ENCODE assay signal across 8 mouse cellular contexts in the genomic region with DNA sequence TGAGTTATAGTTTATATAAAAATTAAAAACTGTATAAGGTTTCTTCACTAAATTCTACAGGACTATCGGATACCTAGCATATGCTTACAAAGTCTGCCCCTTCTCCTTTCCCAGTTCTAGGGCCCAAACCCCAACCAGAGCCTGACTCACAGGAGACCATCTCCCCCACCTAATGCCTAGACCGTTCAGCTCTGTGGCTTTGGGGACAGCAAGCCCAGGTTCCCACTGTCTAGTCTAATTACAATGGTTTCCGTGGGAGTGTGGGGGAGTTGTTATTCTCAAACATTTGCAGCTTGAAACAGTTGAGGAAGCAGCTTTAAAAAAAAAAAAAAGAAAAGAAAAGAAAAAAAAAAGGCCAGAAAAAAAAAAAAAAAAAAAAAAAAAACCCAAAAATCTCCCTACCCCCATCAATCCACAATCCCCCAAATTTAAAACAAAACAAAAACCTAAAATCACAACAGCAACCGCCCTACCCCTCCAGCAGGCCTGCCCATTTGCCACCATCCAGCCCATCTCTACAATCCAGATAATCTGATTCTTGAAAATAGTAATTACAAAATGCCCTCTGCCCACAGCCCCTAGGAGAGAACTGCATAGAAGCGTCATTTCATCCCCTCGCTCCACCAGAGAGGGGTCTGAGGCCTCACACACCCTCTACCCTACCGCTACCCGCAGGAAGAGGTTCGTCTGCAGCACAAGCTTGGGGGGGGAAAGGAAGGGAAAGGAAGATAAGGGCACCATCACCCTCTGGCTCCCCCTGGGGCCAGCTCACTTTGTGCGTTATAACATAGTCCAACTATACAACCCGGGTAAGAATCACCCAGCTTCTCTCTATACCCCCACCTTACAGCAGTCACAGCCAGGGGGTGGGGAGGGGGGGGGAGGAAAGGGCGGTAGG. TPM values are rescaled to one million over a fixed set of nuclear protein-coding genes. Genes with fewer than 3 reads are reported as not detected.
DNase-seq lines count a peak whose midpoint lies in the region; ATAC-seq lines count a peak whose summit lies in the region.

No protein-coding gene starts in this region.

- no peak overlapping the region for H3K4me2 ChIP-seq in midbrain, embryonic 16.5 days (ENCODE audit: low read length)
- peak overlapping the region; percentile 63 for H3K4me2 ChIP-seq in limb, embryonic 12.5 days
- H3K4me2 ChIP-seq in neural tube, embryonic 13.5 days = peak overlapping the region; percentile 73

- H3K27ac ChIP-seq in midbrain, embryonic 10.5 days (replicated peaks) = no peak overlapping the region
- H3K27ac ChIP-seq in midbrain, embryonic 16.5 days (ENCODE audit: low read length) = no peak overlapping the region
- no peak overlapping the region for H3K27ac ChIP-seq in embryonic facial prominence, embryonic 10.5 days (replicated peaks)
- peak overlapping the region; percentile 92 for H3K27ac ChIP-seq in limb, embryonic 12.5 days
- H3K27ac ChIP-seq in neural tube, embryonic 13.5 days (replicated peaks) = peak overlapping the region; percentile 91; the same call in 1 of the 2 replicates

- no peak for DNase-seq in midbrain, embryonic 10.5 days (ENCODE audit: low spot score)
- no peak for DNase-seq in embryonic facial prominence, embryonic 10.5 days (ENCODE audit: low spot score)
- DNase-seq in layer of hippocampus, adult 9-11 months = no peak
- DNase-seq in cerebellum, postnatal 10 days = no peak
- no peak for DNase-seq in layer of hippocampus, postnatal 14 days (ENCODE audit: low spot score in 2 of 2)

- H3K4me1 ChIP-seq in midbrain, embryonic 10.5 days = peaks cover 34% of the 10 kb centered on the region
- peaks cover 16% of the 10 kb centered on the region for H3K4me1 ChIP-seq in midbrain, embryonic 16.5 days (ENCODE audit: control insufficient read depth, insufficient read depth, low read length)
- H3K4me1 ChIP-seq in embryonic facial prominence, embryonic 10.5 days = peaks cover 24% of the 10 kb centered on the region
- peaks cover 10% of the 10 kb centered on the region for H3K4me1 ChIP-seq in limb, embryonic 12.5 days (replicated peaks)
- H3K4me1 ChIP-seq in neural tube, embryonic 13.5 days (replicated peaks) = peaks cover 21% of the 10 kb centered on the region

- peaks cover 59% of the 10 kb centered on the region for H3K36me3 ChIP-seq in midbrain, embryonic 10.5 days
- peaks cover 39% of the 10 kb centered on the region for H3K36me3 ChIP-seq in midbrain, embryonic 16.5 days (ENCODE audit: control insufficient read depth, insufficient read depth, low read length)
- H3K36me3 ChIP-seq in embryonic facial prominence, embryonic 10.5 days (replicated peaks) = peaks cover 60% of the 10 kb centered on the region
- H3K36me3 ChIP-seq in limb, embryonic 12.5 days = peaks cover 58% of the 10 kb centered on the region
- H3K36me3 ChIP-seq in neural tube, embryonic 13.5 days = peaks cover 48% of the 10 kb centered on the region

- H3K27me3 ChIP-seq in midbrain, embryonic 10.5 days (ENCODE audit: low read depth, poor library complexity, severe bottlenecking) = no peaks in the 10 kb centered on the region
- H3K27me3 ChIP-seq in midbrain, embryonic 16.5 days (ENCODE audit: control insufficient read depth, insufficient read depth, low read depth, low read length) = no peaks in the 10 kb centered on the region
- H3K27me3 ChIP-seq in embryonic facial prominence, embryonic 10.5 days (replicated peaks; ENCODE audit: low read depth, poor library complexity, severe bottlenecking) = no peaks in the 10 kb centered on the region
- no peaks in the 10 kb centered on the region for H3K27me3 ChIP-seq in limb, embryonic 12.5 days
- no peaks in the 10 kb centered on the region for H3K27me3 ChIP-seq in neural tube, embryonic 13.5 days

- 68% methylated on average over 12 of the region's 12 CpGs for WGBS in midbrain, embryonic 10.5 days
- WGBS in midbrain, embryonic 16.5 days = 56% methylated on average over 12 of the region's 12 CpGs
- WGBS in embryonic facial prominence, embryonic 10.5 days = 69% methylated on average over 12 of the region's 12 CpGs
- 62% methylated on average over 12 of the region's 12 CpGs for WGBS in limb, embryonic 12.5 days
- 60% methylated on average over 12 of the region's 12 CpGs for WGBS in neural tube, embryonic 13.5 days

- H3K4me3 ChIP-seq in midbrain, embryonic 10.5 days = peak overlapping the region; percentile 80; the same call in 1 of the 2 replicates
- H3K4me3 ChIP-seq in midbrain, embryonic 16.5 days (ENCODE audit: low read depth, low read length) = no peak overlapping the region
- peak overlapping the region; percentile 87 for H3K4me3 ChIP-seq in embryonic facial prominence, embryonic 10.5 days
- H3K4me3 ChIP-seq in limb, embryonic 12.5 days (replicated peaks) = 0 out of 2 replicates have a peak overlapping the region, but pooled peaks have one; percentile 70
- no peak overlapping the region; the same call in 1 of the 2 replicates for H3K4me3 ChIP-seq in neural tube, embryonic 13.5 days

- ATAC-seq in midbrain, embryonic 16.5 days = no peak
- ATAC-seq in limb, embryonic 12.5 days (ENCODE audit: insufficient number of reproducible peaks, insufficient read depth, low FRiP score, low TSS enrichment, low read depth) = no peak
- ATAC-seq in neural tube, embryonic 13.5 days (ENCODE audit: low read depth) = no peak

- H3K9me3 ChIP-seq in midbrain, embryonic 10.5 days (replicated peaks) = no peaks in the 10 kb centered on the region
- H3K9me3 ChIP-seq in midbrain, embryonic 16.5 days (replicated peaks; ENCODE audit: control insufficient read depth, low read length, poor library complexity, severe bottlenecking) = no peaks in the 10 kb centered on the region
- no peaks in the 10 kb centered on the region for H3K9me3 ChIP-seq in embryonic facial prominence, embryonic 10.5 days
- no peaks in the 10 kb centered on the region for H3K9me3 ChIP-seq in limb, embryonic 12.5 days
- H3K9me3 ChIP-seq in neural tube, embryonic 13.5 days = no peaks in the 10 kb centered on the region

- no peak overlapping the region for H3K9ac ChIP-seq in midbrain, embryonic 16.5 days (ENCODE audit: low read depth, low read length)
- H3K9ac ChIP-seq in limb, embryonic 12.5 days (replicated peaks) = no peak overlapping the region
- H3K9ac ChIP-seq in neural tube, embryonic 13.5 days = no peak overlapping the region

RNA-seq across cellular contexts. Expression of gene Prkag1, which starts 1.1 kb away (rescaled TPM):
- 90.4 and 94.9 TPM in 2 replicates for polyA plus RNA-seq in midbrain, embryonic 10.5 days (2016; fragmentation: Nextera tagmentation; extraction: Ambion mirVana)
- polyA plus RNA-seq in midbrain, embryonic 16.5 days (2015; fragmentation: Nextera tagmentation; extraction: Ambion mirVana) = 72.9 and 73.1 TPM in 2 replicates
- polyA plus RNA-seq in embryonic facial prominence, embryonic 10.5 days (2016; fragmentation: Nextera tagmentation; extraction: Ambion mirVana) = 83.5 and 85.3 TPM in 2 replicates
- 81.4 and 88.4 TPM in 2 replicates for polyA plus RNA-seq in limb, embryonic 12.5 days (2016; fragmentation: Nextera tagmentation; extraction: Ambion mirVana)
- 71.8 and 79.4 TPM in 2 replicates for polyA plus RNA-seq in neural tube, embryonic 13.5 days (2015; fragmentation: Nextera tagmentation; extraction: Ambion mirVana)
- total RNA-seq in layer of hippocampus, postnatal 14 days (2021) = 10 to 100 TPM; 44.5 to 46.2 TPM

RNA-seq across cellular contexts. Expression of gene Ddn, which starts 23.1 kb away (rescaled TPM):
- 0.54 and 0.82 TPM in 2 replicates for polyA plus RNA-seq in midbrain, embryonic 10.5 days (2016; fragmentation: Nextera tagmentation; extraction: Ambion mirVana)
- 0.35 and 0.42 TPM in 2 replicates for polyA plus RNA-seq in midbrain, embryonic 16.5 days (2015; fragmentation: Nextera tagmentation; extraction: Ambion mirVana)
- not detected in 2 replicates for polyA plus RNA-seq in embryonic facial prominence, embryonic 10.5 days (2016; fragmentation: Nextera tagmentation; extraction: Ambion mirVana)
- 0.23 TPM in 1 of 2 replicates, not detected in the other for polyA plus RNA-seq in limb, embryonic 12.5 days (2016; fragmentation: Nextera tagmentation; extraction: Ambion mirVana)
- 0.50 TPM in 2 replicates for polyA plus RNA-seq in neural tube, embryonic 13.5 days (2015; fragmentation: Nextera tagmentation; extraction: Ambion mirVana)
- total RNA-seq in layer of hippocampus, postnatal 14 days (2021) = 100 to 1,000 TPM; 747 to 793 TPM

RNA-seq across cellular contexts. Expression of gene Kmt2d, which starts 38.6 kb away (rescaled TPM):
- 9.1 and 10.1 TPM in 2 replicates for polyA plus RNA-seq in midbrain, embryonic 10.5 days (2016; fragmentation: Nextera tagmentation; extraction: Ambion mirVana)
- polyA plus RNA-seq in midbrain, embryonic 16.5 days (2015; fragmentation: Nextera tagmentation; extraction: Ambion mirVana) = 10.1 and 11.8 TPM in 2 replicates
- 12.1 and 12.7 TPM in 2 replicates for polyA plus RNA-seq in embryonic facial prominence, embryonic 10.5 days (2016; fragmentation: Nextera tagmentation; extraction: Ambion mirVana)
- 13.0 and 14.4 TPM in 2 replicates for polyA plus RNA-seq in limb, embryonic 12.5 days (2016; fragmentation: Nextera tagmentation; extraction: Ambion mirVana)
- polyA plus RNA-seq in neural tube, embryonic 13.5 days (2015; fragmentation: Nextera tagmentation; extraction: Ambion mirVana) = 9.7 and 10.8 TPM in 2 replicates
- total RNA-seq in layer of hippocampus, postnatal 14 days (2021) = 10 to 100 TPM; 71.7 to 83.1 TPM

RNA-seq across cellular contexts. Expression of gene Wnt1, which starts 42.8 kb away (rescaled TPM):
- 22.0 and 24.0 TPM in 2 replicates for polyA plus RNA-seq in midbrain, embryonic 10.5 days (2016; fragmentation: Nextera tagmentation; extraction: Ambion mirVana)
- 1.2 and 1.3 TPM in 2 replicates for polyA plus RNA-seq in midbrain, embryonic 16.5 days (2015; fragmentation: Nextera tagmentation; extraction: Ambion mirVana)
- polyA plus RNA-seq in embryonic facial prominence, embryonic 10.5 days (2016; fragmentation: Nextera tagmentation; extraction: Ambion mirVana) = 1.0 and 1.5 TPM in 2 replicates
- not detected in 2 replicates for polyA plus RNA-seq in limb, embryonic 12.5 days (2016; fragmentation: Nextera tagmentation; extraction: Ambion mirVana)
- polyA plus RNA-seq in neural tube, embryonic 13.5 days (2015; fragmentation: Nextera tagmentation; extraction: Ambion mirVana) = 3.6 and 3.9 TPM in 2 replicates
- total RNA-seq in layer of hippocampus, postnatal 14 days (2021) = not detected

RNA-seq across cellular contexts. Expression of gene Wnt10b, which starts 54.5 kb away (rescaled TPM):
- polyA plus RNA-seq in midbrain, embryonic 10.5 days (2016; fragmentation: Nextera tagmentation; extraction: Ambion mirVana) = 0.14 and 0.24 TPM in 2 replicates
- polyA plus RNA-seq in midbrain, embryonic 16.5 days (2015; fragmentation: Nextera tagmentation; extraction: Ambion mirVana) = not detected in 2 replicates
- polyA plus RNA-seq in embryonic facial prominence, embryonic 10.5 days (2016; fragmentation: Nextera tagmentation; extraction: Ambion mirVana) = 0.34 and 0.40 TPM in 2 replicates
- polyA plus RNA-seq in limb, embryonic 12.5 days (2016; fragmentation: Nextera tagmentation; extraction: Ambion mirVana) = 1.5 and 1.7 TPM in 2 replicates
- not detected in 2 replicates for polyA plus RNA-seq in neural tube, embryonic 13.5 days (2015; fragmentation: Nextera tagmentation; extraction: Ambion mirVana)
- total RNA-seq in layer of hippocampus, postnatal 14 days (2021) = under 1 TPM; 0.41 to 0.48 TPM

Comparison
In these comparisons a context has a peak if more than half of its experiments do, and no peak if none do; other contexts are left out.
1. H3K4me3 ChIP-seq: peak in midbrain, embryonic 10.5 days (single experiment), embryonic facial prominence, embryonic 10.5 days (single experiment) and limb, embryonic 12.5 days (single experiment); none in midbrain, embryonic 16.5 days (single experiment) and neural tube, embryonic 13.5 days (single experiment).
2. H3K27ac ChIP-seq: peak in limb, embryonic 12.5 days (single experiment) and neural tube, embryonic 13.5 days (single experiment); none in midbrain, embryonic 10.5 days (single experiment), midbrain, embryonic 16.5 days (single experiment) and embryonic facial prominence, embryonic 10.5 days (single experiment).